Mouse (Mus musculus) cerebellum, postnatal 14 days (tissue): ENCODE data around the gene Foxn3.

Experiments used
- DNase-seq, 2 experiments: peaks; one replicate each; pipeline ENCODE4 v3.0.0; 2021; ENCODE audit warnings: mixed read lengths in 2 of 2

The Foxn3 gene

GRCm38 (mm10) chr12:99462302-99462701 is 101.1 kb downstream of the Foxn3 start:
- no peak for DNase-seq

GRCm38 (mm10) chr12:99457521-99458205 is 105.7 kb downstream of the Foxn3 start:
- DNase-seq: no peak

GRCm38 (mm10) chr12:99455580-99455979 is 107.8 kb downstream of the Foxn3 start:
- no peak for DNase-seq

GRCm38 (mm10) chr12:99454394-99454793 is 109.0 kb downstream of the Foxn3 start:
- no peak for DNase-seq

GRCm38 (mm10) chr12:99453797-99454196 is 109.6 kb downstream of the Foxn3 start:
- DNase-seq: no peak

GRCm38 (mm10) chr12:99450076-99450475 is 113.3 kb downstream of the Foxn3 start:
- DNase-seq: no peak

- DNase-seq: no peak
Observed at GRCm38 (mm10) chr12:99447791-99448190, 115.6 kb downstream of the Foxn3 start.

GRCm38 (mm10) chr12:99445018-99445674 is 118.2 kb downstream of the Foxn3 start:
- DNase-seq: no peak

GRCm38 (mm10) chr12:99442819-99443218 is 120.6 kb downstream of the Foxn3 start:
- no peak for DNase-seq

GRCm38 (mm10) chr12:99440953-99441352 is 122.4 kb downstream of the Foxn3 start:
- peak; percentile 29 to 40 for DNase-seq

GRCm38 (mm10) chr12:99440022-99440421 is 123.4 kb downstream of the Foxn3 start:
- no peak for DNase-seq

- no peak for DNase-seq
Observed at GRCm38 (mm10) chr12:99435189-99435588, 128.2 kb downstream of the Foxn3 start.

- DNase-seq: no peak
Observed at GRCm38 (mm10) chr12:99433402-99433801, 130.0 kb downstream of the Foxn3 start.

- no peak for DNase-seq
Observed at GRCm38 (mm10) chr12:99431541-99431940, 131.8 kb downstream of the Foxn3 start.

- no peak for DNase-seq
Observed at GRCm38 (mm10) chr12:99430992-99431391, 132.4 kb downstream of the Foxn3 start.

- DNase-seq: peak; percentile 59 to 65
Observed at GRCm38 (mm10) chr12:99429101-99429500, 134.3 kb downstream of the Foxn3 start.

GRCm38 (mm10) chr12:99426207-99426916 is 137.0 kb downstream of the Foxn3 start:
- DNase-seq: peak in 1 of 2 experiments; percentile 9

GRCm38 (mm10) chr12:99419396-99419760 is 144.0 kb downstream of the Foxn3 start:
- DNase-seq: no peak

GRCm38 (mm10) chr12:99418476-99419395 is 144.6 kb downstream of the Foxn3 start:
- no peak for DNase-seq

- DNase-seq: no peak
Observed at GRCm38 (mm10) chr12:99417885-99418284, 145.5 kb downstream of the Foxn3 start.

GRCm38 (mm10) chr12:99415538-99415937 is 147.8 kb downstream of the Foxn3 start:
- no peak for DNase-seq

- no peak for DNase-seq
Observed at GRCm38 (mm10) chr12:99412496-99412895, 150.9 kb downstream of the Foxn3 start.

- no peak for DNase-seq
Observed at GRCm38 (mm10) chr12:99412034-99412433, 151.3 kb downstream of the Foxn3 start.
